ENCODE assay signal across 8 mouse cellular contexts in genomic region chr2:34897820-34898219, GRCm38 (mm10). TPM values are rescaled to one million over a fixed set of nuclear protein-coding genes. Genes with fewer than 3 reads are reported as not detected.
A peak's percentile ranks its signal among the peaks of the same experiment; 100 is the strongest.
DNase-seq lines count a peak whose midpoint lies in the region; ATAC-seq and TF ChIP-seq lines count a peak whose summit lies in the region.

No protein-coding gene starts in this region.

- TF ChIP-seq POLR2A in thymus, adult 2 months (IDR thresholded peaks at IDR 0.05; ENCODE audit: control insufficient read depth, extremely low read depth, insufficient read depth, low read length, poor library complexity), result no peak

- no peak for ATAC-seq in CD4-positive, CD25-positive, alpha-beta regulatory T cell, adult 4 months
- ATAC-seq in activated CD4-positive, CD25-positive, alpha-beta regulatory T cell, adult 4 months, result no peak

- H3K27me3 ChIP-seq in thymus, adult 2 months (ENCODE audit: control insufficient read depth, insufficient read depth, low read length), result no peaks in the 10 kb centered on the region

- peaks cover 10% of the 10 kb centered on the region; the same call in 1 of the 2 replicates for H3K36me3 ChIP-seq in thymus, adult 2 months (ENCODE audit: control insufficient read depth, insufficient read depth, low read length)

- 64% methylated on average over 10 of the region's 10 CpGs for WGBS in thymus, adult 2 months

- TF ChIP-seq CTCF in thymus, adult 2 months (IDR thresholded peaks at IDR 0.05; ENCODE audit: borderline replicate concordance, control insufficient read depth, extremely low read depth, insufficient read depth, low read length, poor library complexity), result peak; percentile 72; the same call in 1 of the 2 replicates

- no peak overlapping the region for H3K4me3 ChIP-seq in thymus, adult 2 months (ENCODE audit: control insufficient read depth, insufficient read depth, low read length)

- no peak overlapping the region for H3K27ac ChIP-seq in thymus, adult 2 months (ENCODE audit: control insufficient read depth, insufficient read depth, low read length)

- peak; percentile 67 for DNase-seq in CD4-positive, CD25-positive, alpha-beta regulatory T cell, adult 2 months (ENCODE audit: low read depth, low spot score)
- peak; percentile 26 for DNase-seq in thymus, adult 2 months
- no peak for DNase-seq in thymus, adult 18-20 months
- DNase-seq in kidney, adult 18-20 months, result peak; percentile 55
- DNase-seq in lung, postnatal 10 days, result peak; percentile 83
- DNase-seq in thymus, postnatal 25 days, result peak; percentile 23

- H3K4me1 ChIP-seq in thymus, adult 2 months (replicated peaks; ENCODE audit: control insufficient read depth, insufficient read depth, low read length), result no peaks in the 10 kb centered on the region

RNA-seq across cellular contexts. Expression of gene Phf19, which starts 16.0 kb away (rescaled TPM):
- 1 to 10 TPM; 1.9 TPM for polyA plus RNA-seq in CD4-positive, CD25-positive, alpha-beta regulatory T cell, adult 4 months (2017; shearing (Covaris generic))
- polyA plus RNA-seq in thymus, adult 2 months (2012; rRNA removed), result 18.8 and 24.1 TPM in 2 replicates
- 1 to 10 TPM; 1.2 to 1.8 TPM for polyA plus RNA-seq in activated CD4-positive, CD25-positive, alpha-beta regulatory T cell, adult 4 months (2017; shearing (Covaris generic))

RNA-seq across cellular contexts. Expression of gene Psmd5, which starts 23.1 kb away (rescaled TPM):
- polyA plus RNA-seq in CD4-positive, CD25-positive, alpha-beta regulatory T cell, adult 4 months (2017; shearing (Covaris generic)), result 10 to 100 TPM; 70.7 to 89.2 TPM
- 10.8 and 15.1 TPM in 2 replicates for polyA plus RNA-seq in thymus, adult 2 months (2012; rRNA removed)
- polyA plus RNA-seq in activated CD4-positive, CD25-positive, alpha-beta regulatory T cell, adult 4 months (2017; shearing (Covaris generic)), result 10 to 100 TPM; 61.0 to 74.1 TPM

RNA-seq across cellular contexts. Expression of gene Cutal, which starts 23.6 kb away (rescaled TPM):
- polyA plus RNA-seq in CD4-positive, CD25-positive, alpha-beta regulatory T cell, adult 4 months (2017; shearing (Covaris generic)), result not detected
- polyA plus RNA-seq in thymus, adult 2 months (2012; rRNA removed), result 3.7 and 8.2 TPM in 2 replicates
- polyA plus RNA-seq in activated CD4-positive, CD25-positive, alpha-beta regulatory T cell, adult 4 months (2017; shearing (Covaris generic)), result not detected

Comparison
In these comparisons a context has a peak if more than half of its experiments do, and no peak if none do; other contexts are left out.
1. DNase-seq: peak in CD4-positive, CD25-positive, alpha-beta regulatory T cell, adult 2 months (single experiment), thymus, adult 2 months (single experiment), kidney, adult 18-20 months (single experiment), lung, postnatal 10 days (single experiment) and thymus, postnatal 25 days (single experiment); none in thymus, adult 18-20 months (0 of 2).